Mouse (Mus musculus) CH12.LX (cell line): ENCODE measurements at regions not wholly inside any gene's neighbourhood (a gene's known extent, or its start where the extent isn't known, plus 50 kb on each side); places are given as distances from the start of the nearest gene placed in this dataset.

Experiments used
- KAT2A ChIP-seq: IDR thresholded peaks from 2 replicates; pipeline ENCODE4 v1.6.1; 2012; ENCODE audit warnings: low read length, improper control_type of control experiment, inconsistent platforms; ENCODE audit not compliant: insufficient replicate concordance
- MAX ChIP-seq: IDR thresholded peaks from 2 replicates; pipeline ENCODE4 v1.6.1; 2011; ENCODE audit warnings: low read length, improper control_type of control experiment
- MEF2A ChIP-seq: IDR thresholded peaks from 2 replicates; pipeline ENCODE4 v1.6.1; 2014; ENCODE audit warnings: low read depth, mild to moderate bottlenecking, inconsistent platforms, low read length, improper control_type of control experiment, borderline replicate concordance
- POLR2A ChIP-seq: IDR thresholded peaks from 2 replicates; pipeline ENCODE4 v1.6.1; 2011; ENCODE audit warnings: low read depth, mild to moderate bottlenecking, improper control_type of control experiment, low read length
- SIN3A ChIP-seq: IDR thresholded peaks from 2 replicates; pipeline ENCODE4 v1.6.1; 2012; ENCODE audit warnings: low read length, improper control_type of control experiment, inconsistent platforms

DNA sequence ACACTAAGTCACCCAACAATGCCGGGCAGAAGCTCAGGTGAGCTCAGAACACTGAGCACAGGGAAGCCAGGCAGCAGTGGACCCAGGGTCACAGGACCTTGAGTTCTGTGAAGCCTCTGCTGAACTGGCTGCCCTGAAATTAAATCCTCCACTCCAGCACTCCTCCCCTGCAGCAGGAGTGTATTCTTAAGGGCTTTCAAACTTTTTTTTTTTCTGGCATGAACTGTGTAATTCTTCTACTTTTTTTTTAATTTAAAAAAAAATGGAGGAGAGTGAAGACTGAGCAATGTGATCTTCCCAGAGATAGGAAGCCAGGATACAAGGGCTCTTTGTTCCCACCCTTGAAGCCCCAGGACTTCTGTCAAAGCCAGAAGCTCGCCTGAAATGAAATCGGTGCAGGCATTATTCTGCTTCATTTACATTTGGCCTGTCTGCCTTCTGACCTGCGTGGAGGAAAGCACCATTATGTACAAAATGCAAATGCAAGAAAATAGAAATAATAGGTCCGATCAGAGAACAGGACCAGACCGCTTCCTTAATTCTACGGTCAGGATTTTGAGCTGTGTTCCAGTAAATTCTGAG, 331.3 kb upstream of the Mki67 start:
- TF ChIP-seq MAX (no peak), POLR2A (no peak), SIN3A (no peak), KAT2A (no peak), MEF2A (no peak)
